Mouse (Mus musculus) bone marrow, adult 2 months (tissue): Measurements from ENCODE around the gene Folr2.

Source experiments
- CTCF ChIP-seq: fragments of 200-500 bp; IDR thresholded peaks from 2 replicates; pipeline ENCODE4 v1.5.1; 2011; ENCODE audit warnings: low read length, control low read depth; ENCODE audit not compliant: control insufficient read depth, insufficient read depth
- POLR2A ChIP-seq: fragments of 200-500 bp; IDR thresholded peaks from 2 replicates; pipeline ENCODE4 v1.6.1; 2011; ENCODE audit warnings: low read depth, mild to moderate bottlenecking, control low read depth, low read length, borderline replicate concordance; ENCODE audit not compliant: control insufficient read depth

DNA sequence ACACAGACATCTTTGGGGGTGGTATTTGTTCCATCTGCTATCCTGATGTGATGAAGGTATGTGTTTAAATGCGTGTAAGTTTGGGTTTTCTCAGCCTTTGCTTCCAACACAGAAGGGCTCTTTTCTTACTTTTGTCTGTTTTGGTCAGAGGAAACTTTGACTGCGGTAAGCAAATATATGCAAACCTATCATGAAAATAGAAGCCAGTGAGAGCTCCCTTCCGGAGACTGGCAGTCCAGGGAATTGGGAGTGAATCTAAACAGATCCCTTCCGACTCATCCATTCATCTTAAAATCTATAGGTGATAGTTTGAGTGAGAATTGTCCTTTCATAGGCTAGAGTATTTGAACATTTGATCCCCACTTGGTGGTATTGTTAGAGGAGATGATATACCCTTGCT is 31.5 kb upstream of the Folr2 start:
- TF ChIP-seq CTCF, result no peak
- TF ChIP-seq POLR2A, result no peak
